Mouse (Mus musculus) bone marrow macrophage, adult 2 months (primary cell): ENCODE data around the gene Nfat5.

Source experiments
- CTCF ChIP-seq: IDR thresholded peaks from 2 replicates; pipeline ENCODE4 v1.5.1; 2012; ENCODE audit warnings: low read depth, mild to moderate bottlenecking, low read length, moderate library complexity
- POLR2A ChIP-seq: IDR thresholded peaks from 2 replicates; pipeline ENCODE4 v1.6.1; 2012; ENCODE audit warnings: mild to moderate bottlenecking, low read depth, low read length, borderline replicate concordance

DNA sequence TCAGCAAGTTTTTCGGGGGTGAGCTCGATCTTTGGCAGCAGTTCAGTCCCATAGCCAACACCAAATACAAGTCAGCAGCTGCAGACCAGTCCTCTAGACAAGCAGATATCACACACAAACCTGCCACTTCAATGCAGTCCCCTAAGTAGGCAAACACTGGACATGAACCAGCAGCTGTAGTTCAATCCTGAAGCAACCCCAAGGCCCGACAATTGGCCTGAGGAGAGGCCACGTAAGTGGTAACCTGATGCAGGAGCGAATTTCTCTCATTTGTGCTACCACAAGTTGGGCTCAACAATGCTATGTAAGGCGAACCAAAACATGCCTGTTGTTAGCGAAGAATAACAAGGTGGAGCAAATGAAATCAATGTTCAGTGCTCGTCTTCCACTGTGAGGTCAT lies 87.5 kb downstream of the Nfat5 start:
- TF ChIP-seq CTCF, result no peak
- TF ChIP-seq POLR2A, result no peak
